Mouse (Mus musculus): ENCODE data around the gene Ccdc186.

The Ccdc186 gene

GRCm38 (mm10) chr19:56821798-56822447 is at the start of gene Ccdc186:
TSS of gene Ccdc186 (minus strand) at chr19:56822190.
- peak; percentile 86 to 97 for DNase-seq (ENCODE audit: low spot score in 2 of 2)

- no peak for DNase-seq (ENCODE audit: low spot score in 2 of 2)
Observed at GRCm38 (mm10) chr19:56867701-56868100, 45.7 kb upstream of the Ccdc186 start.

- no peak for DNase-seq (ENCODE audit: low spot score in 2 of 2)
Observed at GRCm38 (mm10) chr19:56856455-56856854, 34.5 kb upstream of the Ccdc186 start.

- DNase-seq (ENCODE audit: low spot score in 2 of 2), result no peak
Observed at GRCm38 (mm10) chr19:56852590-56852989, 30.6 kb upstream of the Ccdc186 start.

- DNase-seq (ENCODE audit: low spot score in 2 of 2), result no peak
Observed at GRCm38 (mm10) chr19:56842974-56843373, 21.0 kb upstream of the Ccdc186 start.

- no peak for DNase-seq (ENCODE audit: low spot score in 2 of 2)
Observed at GRCm38 (mm10) chr19:56838942-56839706, 17.1 kb upstream of the Ccdc186 start.

- no peak for DNase-seq (ENCODE audit: low spot score in 2 of 2)
Observed at GRCm38 (mm10) chr19:56835340-56835739, 13.3 kb upstream of the Ccdc186 start.

GRCm38 (mm10) chr19:56830163-56830562 is 8.2 kb upstream of the Ccdc186 start:
- no peak for DNase-seq (ENCODE audit: low spot score in 2 of 2)

GRCm38 (mm10) chr19:56829267-56829666 is 7.3 kb upstream of the Ccdc186 start:
- no peak for DNase-seq (ENCODE audit: low spot score in 2 of 2)

GRCm38 (mm10) chr19:56828305-56828704 is 6.3 kb upstream of the Ccdc186 start:
- no peak for DNase-seq (ENCODE audit: low spot score in 2 of 2)

- no peak for DNase-seq (ENCODE audit: low spot score in 2 of 2)
Observed at GRCm38 (mm10) chr19:56826047-56826631, 4.1 kb upstream of the Ccdc186 start, which contains the start of gene Tdrd1. TSS of gene Tdrd1 (plus strand) at chr19:56826209.

- DNase-seq (ENCODE audit: low spot score in 2 of 2), result no peak
Observed at GRCm38 (mm10) chr19:56822448-56822836, 452 bp upstream of the Ccdc186 start.

GRCm38 (mm10) chr19:56821040-56821797 is 771 bp downstream of the Ccdc186 start:
- no peak for DNase-seq (ENCODE audit: low spot score in 2 of 2)

- peak in 1 of 2 experiments; percentile 20 for DNase-seq (ENCODE audit: low spot score in 2 of 2)
Observed at GRCm38 (mm10) chr19:56817851-56818526, 4.0 kb downstream of the Ccdc186 start.

- DNase-seq (ENCODE audit: low spot score in 2 of 2), result no peak
Observed at GRCm38 (mm10) chr19:56813360-56813759, 8.6 kb downstream of the Ccdc186 start.

GRCm38 (mm10) chr19:56811590-56811989 is 10.4 kb downstream of the Ccdc186 start:
- peak in 1 of 2 experiments; percentile 30 for DNase-seq (ENCODE audit: low spot score in 2 of 2)

GRCm38 (mm10) chr19:56810641-56811146 is 11.3 kb downstream of the Ccdc186 start:
- DNase-seq (ENCODE audit: low spot score in 2 of 2), result no peak

- DNase-seq (ENCODE audit: low spot score in 2 of 2), result no peak
Observed at GRCm38 (mm10) chr19:56808771-56809170, 13.2 kb downstream of the Ccdc186 start.

GRCm38 (mm10) chr19:56807122-56807521 is 14.9 kb downstream of the Ccdc186 start:
- no peak for DNase-seq (ENCODE audit: low spot score in 2 of 2)

GRCm38 (mm10) chr19:56805366-56805765 is 16.6 kb downstream of the Ccdc186 start:
- no peak for DNase-seq (ENCODE audit: low spot score in 2 of 2)

GRCm38 (mm10) chr19:56802352-56802746 is 19.6 kb downstream of the Ccdc186 start:
- DNase-seq (ENCODE audit: low spot score in 2 of 2), result no peak
